Mouse (Mus musculus) liver, adult 2 months (tissue): ENCODE results near the gene Zfp36l1.

Experiments
- CTCF ChIP-seq: fragments of 200-500 bp; IDR thresholded peaks from 2 replicates; pipeline ENCODE4 v1.5.1; 2011; ENCODE audit warnings: low read depth, low read length, control low read depth
- POLR2A ChIP-seq: fragments of 200-500 bp; IDR thresholded peaks from 2 replicates; pipeline ENCODE4 v1.6.1; 2011; ENCODE audit warnings: low read length, control low read depth; ENCODE audit not compliant: insufficient read depth; ENCODE audit errors: extremely low read depth

DNA sequence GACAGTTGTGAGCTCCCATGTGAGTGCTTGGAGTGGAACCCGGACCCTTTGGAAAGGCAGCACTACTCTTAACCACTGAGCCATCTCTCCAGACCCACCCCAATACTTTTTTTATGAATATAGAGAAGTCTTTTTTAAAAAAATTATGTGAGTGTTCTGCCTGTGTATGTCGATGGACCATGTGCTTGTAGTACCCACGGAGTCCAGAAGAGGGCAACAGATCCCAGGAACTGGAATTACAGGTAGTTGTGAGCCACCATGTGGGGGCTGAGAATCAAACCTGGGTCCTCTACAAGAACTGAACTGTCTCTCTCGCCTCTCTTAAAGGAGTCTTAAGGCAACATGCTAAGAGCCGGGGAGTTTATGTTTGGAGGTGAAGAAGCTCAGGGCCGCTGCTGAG lies 39.0 kb upstream of the Zfp36l1 start:
- peak; percentile 21; the same call in 1 of the 2 replicates for TF ChIP-seq CTCF
- TF ChIP-seq POLR2A, result no peak
